Mouse (Mus musculus) stomach, embryonic 15.5 days (tissue): ENCODE measurements around the gene Rpl13. TPM values are rescaled to one million over a fixed set of nuclear protein-coding genes. Genes with fewer than 3 reads are reported as not detected.
A peak's percentile ranks its signal among the peaks of the same experiment; 100 is the strongest.

Source experiments
- ATAC-seq: fragments of 200-750 bp; cut with Nextera tagmentation; 2 replicates; pipeline ENCODE4 v1.8.0; 2017; ENCODE audit warnings: low read depth, moderate number of reproducible peaks, moderate TSS enrichment; ENCODE audit not compliant: insufficient read depth, low FRiP score
- H3K27ac ChIP-seq: fragments of 300-500 bp; sonication (generic); 2 replicates; pipeline ENCODE4 v1.5.1; 2015; ENCODE audit warnings: mild to moderate bottlenecking, inconsistent platforms
- H3K27me3 ChIP-seq: fragments of 300-500 bp; sonication (generic); replicated peaks from 2 replicates; pipeline ENCODE4 v1.6.1; 2015; ENCODE audit warnings: inconsistent platforms
- H3K36me3 ChIP-seq: fragments of 300-500 bp; sonication (generic); 2 replicates; pipeline ENCODE4 v1.6.1; 2015; ENCODE audit warnings: inconsistent platforms
- H3K4me1 ChIP-seq: fragments of 300-500 bp; sonication (generic); 2 replicates; pipeline ENCODE4 v1.6.1; 2015; ENCODE audit warnings: inconsistent platforms
- H3K4me2 ChIP-seq: fragments of 300-500 bp; sonication (generic); 2 replicates; pipeline ENCODE4 v1.6.1; 2015; ENCODE audit warnings: mild to moderate bottlenecking, inconsistent platforms
- H3K4me3 ChIP-seq: fragments of 300-500 bp; sonication (generic); replicated peaks from 2 replicates; pipeline ENCODE4 v1.5.1; 2015; ENCODE audit warnings: inconsistent platforms
- H3K9ac ChIP-seq: fragments of 300-500 bp; sonication (generic); 2 replicates; pipeline ENCODE4 v1.6.1; 2015; ENCODE audit warnings: inconsistent platforms
- H3K9me3 ChIP-seq: fragments of 300-500 bp; sonication (generic); 2 replicates; pipeline ENCODE4 v1.6.1; 2016; ENCODE audit warnings: inconsistent platforms
- WGBS: fragments of 180-500 bp; shearing (Covaris S2); methylation state at CpG from one replicate; pipeline ENCODE4 v1.1.7; 2015; 5-methylcytosine and 5-hydroxymethylcytosine counted together
- polyA plus RNA-seq: library from polyadenylated mRNA; unstranded; fragments of >200 nt; fragmentation: Nextera tagmentation; extraction: Ambion mirVana; gene quantifications from 2 replicates; pipeline ENCODE4 v1.2.1, GENCODE M21; 2015

Rpl13 gene
- polyA plus RNA-seq, 1 experiment from 2014 or later = 1,122 TPM

DNA sequence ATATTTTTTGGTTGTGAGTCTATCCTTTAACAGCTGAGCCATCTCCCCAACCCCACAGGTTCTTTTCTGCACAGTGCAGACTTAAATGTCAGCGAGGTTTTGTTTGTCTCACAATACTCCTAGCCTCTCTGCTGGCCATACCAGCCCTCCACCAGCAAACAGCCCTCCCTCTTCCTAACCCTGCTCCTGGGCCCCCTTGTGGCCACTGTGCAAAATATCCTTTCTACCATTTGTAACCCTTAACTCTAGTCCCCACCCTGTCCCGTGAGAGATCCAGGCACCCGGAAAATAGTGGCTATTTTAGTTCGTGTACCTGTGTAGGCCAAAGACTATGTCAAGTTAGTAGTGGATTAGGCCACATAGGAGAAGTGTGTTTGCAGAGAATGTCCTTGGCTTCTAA lies 8.5 kb downstream of the Rpl13 start:
- WGBS = 11% methylated on average over 4 of the region's 4 CpGs
- no peak overlapping the region for H3K4me3 ChIP-seq
- no peak overlapping the region for H3K4me2 ChIP-seq
- no peaks in the 10 kb centered on the region for H3K9me3 ChIP-seq
- H3K9ac ChIP-seq = no peak overlapping the region
- 0 out of 2 replicates have a peak, but pooled peaks cover 3% of the 10 kb centered on the region for H3K4me1 ChIP-seq
- no peak overlapping the region for H3K27ac ChIP-seq
- peak; percentile 61; the same call in 1 of the 2 replicates for ATAC-seq
- H3K27me3 ChIP-seq = peaks cover under 1% of the 10 kb centered on the region
- peaks cover 1% of the 10 kb centered on the region; the same call in 1 of the 2 replicates for H3K36me3 ChIP-seq

DNA sequence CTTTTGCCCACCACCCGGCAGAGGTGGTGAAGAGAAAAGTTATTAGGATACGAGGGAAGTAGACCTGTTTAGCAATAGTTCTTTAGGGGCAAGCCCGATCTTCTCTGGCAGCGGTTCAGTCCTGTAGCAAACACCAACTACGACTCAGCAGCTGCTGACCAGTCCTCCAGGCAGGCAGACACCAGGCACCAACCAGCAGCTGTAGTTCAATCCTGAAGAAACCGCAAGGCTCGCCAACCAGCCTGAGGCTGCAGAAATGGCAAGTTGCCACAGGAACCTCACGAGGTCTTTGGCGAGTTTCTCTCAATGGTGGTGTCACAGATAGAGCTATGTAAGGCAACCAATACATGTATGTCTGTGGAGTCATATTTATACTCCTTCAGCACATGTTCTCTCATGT lies 10.7 kb downstream of the Rpl13 start:
- Histone ChIP-seq H3K4me2 (no peak overlapping the region), H3K27me3 (peaks cover 23% of the 10 kb centered on the region), H3K4me3 (no peak overlapping the region), H3K36me3 (no peaks in the 10 kb centered on the region), H3K9me3 (no peaks in the 10 kb centered on the region), H3K9ac (no peak overlapping the region), H3K4me1 (peaks cover 14% of the 10 kb centered on the region), H3K27ac (no peak overlapping the region)
- no peak for ATAC-seq
- WGBS = 72% methylated on average over 9 of the region's 9 CpGs

DNA sequence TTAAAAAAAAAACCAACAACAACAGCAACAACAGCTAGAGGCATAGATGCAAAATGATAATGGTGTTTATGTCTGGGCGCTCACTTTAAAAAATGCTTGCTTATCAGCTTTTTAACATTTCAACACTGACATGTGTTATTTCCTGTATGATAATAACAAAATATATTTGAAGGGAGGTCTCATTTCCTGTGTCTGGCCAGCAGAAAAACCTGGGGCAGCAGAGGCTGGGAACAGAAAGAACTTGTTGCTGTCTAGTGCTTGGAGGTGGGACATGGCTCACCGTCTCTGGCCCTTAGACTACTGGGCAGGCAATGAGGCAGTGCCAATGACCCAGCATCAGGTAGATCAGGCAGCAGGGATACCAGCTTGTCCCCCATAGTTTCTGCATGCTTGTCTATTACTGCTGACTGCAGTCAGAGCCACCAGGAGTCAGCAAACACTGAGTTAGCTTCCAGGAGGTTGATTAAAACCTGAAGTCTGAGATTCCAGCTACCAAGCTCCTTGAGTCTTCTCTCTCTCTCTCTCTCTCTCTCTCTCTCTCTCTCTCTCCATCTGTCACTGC lies 11.8 kb downstream of the Rpl13 start:
- H3K4me1 ChIP-seq = peaks cover 18% of the 10 kb centered on the region
- 34% methylated on average over 2 of the region's 2 CpGs for WGBS
- H3K9ac ChIP-seq = no peak overlapping the region
- no peak overlapping the region for H3K4me3 ChIP-seq
- H3K27me3 ChIP-seq = peaks cover 34% of the 10 kb centered on the region
- no peak for ATAC-seq
- H3K9me3 ChIP-seq = no peaks in the 10 kb centered on the region
- H3K27ac ChIP-seq = no peak overlapping the region
- no peaks in the 10 kb centered on the region for H3K36me3 ChIP-seq
- no peak overlapping the region for H3K4me2 ChIP-seq

DNA sequence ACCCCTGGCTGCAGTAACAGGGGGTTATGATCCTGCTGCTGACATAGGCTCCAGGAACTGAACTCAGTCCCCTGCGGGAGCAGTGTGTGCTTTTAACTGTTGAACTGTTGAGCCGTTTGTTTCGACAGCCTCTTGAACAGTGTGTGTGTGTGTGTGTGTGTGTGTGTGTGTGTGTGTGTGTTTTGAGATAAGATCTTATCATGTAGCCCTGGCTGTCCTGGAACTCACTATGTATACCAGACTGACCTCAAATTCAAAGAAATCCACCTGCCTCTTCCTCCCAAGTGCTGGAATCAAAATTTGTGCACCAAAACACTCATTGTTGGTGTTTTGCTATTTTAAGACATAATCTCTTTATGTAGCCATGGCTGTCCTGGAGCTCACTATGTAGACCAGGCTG lies 12.5 kb downstream of the Rpl13 start:
- WGBS = 34% methylated on average over 3 of the region's 3 CpGs
- no peaks in the 10 kb centered on the region for H3K9me3 ChIP-seq
- H3K9ac ChIP-seq = no peak overlapping the region
- H3K4me3 ChIP-seq = no peak overlapping the region
- no peak overlapping the region for H3K4me2 ChIP-seq
- H3K4me1 ChIP-seq = peaks cover 18% of the 10 kb centered on the region
- no peak for ATAC-seq
- H3K36me3 ChIP-seq = no peaks in the 10 kb centered on the region
- H3K27me3 ChIP-seq = peaks cover 39% of the 10 kb centered on the region
- no peak overlapping the region for H3K27ac ChIP-seq

DNA sequence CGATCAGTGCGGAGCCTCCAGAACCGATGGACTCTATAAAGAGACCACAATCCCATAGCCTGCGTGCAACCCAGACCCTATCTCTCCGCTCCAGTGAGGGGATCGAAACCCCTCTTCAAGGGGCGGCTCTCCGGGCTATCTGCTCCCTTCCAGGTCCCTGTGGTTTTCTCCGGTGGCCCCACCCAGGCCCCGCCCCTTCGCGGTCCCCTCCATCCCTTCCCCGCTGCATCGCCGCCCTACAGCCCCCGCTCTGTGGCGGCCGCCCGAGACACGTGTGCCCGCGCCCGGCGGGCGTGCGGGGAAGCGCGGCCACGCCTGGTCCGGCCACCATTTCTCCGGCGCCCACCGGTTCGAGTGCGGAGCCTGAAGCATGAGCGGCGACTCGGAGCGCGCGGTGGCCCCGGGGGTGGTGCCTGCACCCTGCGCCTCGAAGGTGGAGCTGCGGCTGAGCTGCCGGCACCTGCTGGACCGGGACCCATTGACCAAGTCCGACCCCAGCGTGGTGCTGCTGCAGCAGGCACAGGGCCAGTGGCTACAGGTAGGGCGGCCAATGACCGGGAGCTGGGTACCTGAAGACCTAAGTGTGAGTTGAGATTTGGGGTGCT lies 15.1 kb downstream of the Rpl13 start, which contains the start of gene Cpne7:
Gene Cpne7 (plus strand): TSS at position 248 of the 605 bp plus-strand sequence.
- ATAC-seq = peak; percentile 54
- 1% methylated on average over 51 of the region's 51 CpGs for WGBS
- peaks cover 15% of the 10 kb centered on the region for H3K4me1 ChIP-seq
- no peak within 1 kb of the TSS for H3K27ac ChIP-seq
- peaks cover 41% of the 10 kb centered on the region for H3K27me3 ChIP-seq
- peak within 1 kb of the TSS; percentile 45 for H3K4me3 ChIP-seq
- peak within 1 kb of the TSS; percentile 94 for H3K4me2 ChIP-seq
- H3K36me3 ChIP-seq = no peaks in the 10 kb centered on the region
- no peaks in the 10 kb centered on the region for H3K9me3 ChIP-seq
- H3K9ac ChIP-seq = peak within 1 kb of the TSS; percentile 19; the same call in 1 of the 2 replicates

DNA sequence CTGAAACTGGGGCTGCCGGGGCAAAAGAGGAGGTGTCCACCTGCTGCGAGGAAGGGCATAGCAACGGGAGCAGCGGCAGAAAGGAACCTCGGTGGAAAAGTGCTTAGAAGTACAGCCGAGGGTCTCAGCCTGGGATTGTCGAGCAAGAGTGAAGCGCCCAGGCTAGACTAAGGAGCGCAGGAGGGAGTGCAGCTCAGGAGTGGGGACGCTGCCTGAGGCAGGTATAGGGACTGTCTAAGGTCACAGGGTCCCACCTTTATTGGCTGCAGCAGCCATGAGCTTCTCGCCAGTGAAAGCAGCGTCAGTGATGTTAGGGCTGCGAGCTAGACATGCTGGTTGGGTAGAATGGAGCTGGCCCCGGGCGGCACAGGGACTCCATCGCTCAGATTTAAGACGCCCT lies 15.6 kb downstream of the Rpl13 start:
- Histone ChIP-seq H3K4me2 (peak overlapping the region; percentile 94), H3K4me1 (peaks cover 15% of the 10 kb centered on the region), H3K27me3 (peaks cover 41% of the 10 kb centered on the region), H3K9me3 (no peaks in the 10 kb centered on the region), H3K4me3 (peak overlapping the region; percentile 45), H3K27ac (no peak overlapping the region), H3K9ac (no peak overlapping the region), H3K36me3 (no peaks in the 10 kb centered on the region)
- no peak for ATAC-seq
- 4% methylated on average over 17 of the region's 17 CpGs for WGBS

DNA sequence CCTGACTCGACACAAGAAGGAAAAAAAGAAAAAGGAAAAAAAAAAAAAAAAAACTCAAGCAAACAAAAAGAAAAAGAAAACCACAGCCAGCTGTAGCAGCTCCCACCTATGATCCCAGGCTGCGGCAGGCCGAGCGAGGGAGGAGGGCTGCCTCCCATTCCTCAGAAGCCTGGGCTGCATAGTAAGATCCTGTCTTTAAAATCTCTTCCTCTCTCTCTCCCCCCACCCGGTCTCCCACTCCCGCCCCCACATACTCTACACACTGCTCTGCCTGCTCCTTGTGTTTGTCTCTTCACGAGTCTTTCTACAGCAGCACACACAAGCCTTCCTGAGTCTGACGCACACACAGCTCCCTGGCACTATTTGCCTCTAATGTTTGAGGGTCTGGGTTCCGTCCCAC lies 19.9 kb downstream of the Rpl13 start:
- ATAC-seq = no peak
- H3K9me3 ChIP-seq = no peaks in the 10 kb centered on the region

DNA sequence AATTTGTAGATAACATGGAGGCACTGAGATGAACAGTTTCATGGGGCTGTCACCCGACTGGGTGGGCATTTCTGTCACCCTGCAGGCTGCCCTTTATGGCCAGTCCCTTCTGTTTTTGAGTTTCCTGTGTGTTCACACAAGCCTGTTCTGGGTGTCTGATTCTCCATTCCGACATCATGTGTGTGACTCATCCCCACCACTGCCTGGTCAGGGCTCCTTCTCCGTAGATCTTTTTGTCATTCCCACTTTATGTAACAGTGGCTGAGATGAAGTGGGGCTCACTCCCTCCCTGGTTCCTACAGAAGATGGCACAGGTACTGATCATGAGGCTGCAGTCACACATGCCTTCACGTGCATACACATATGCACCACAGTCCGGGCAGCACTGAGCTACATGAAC lies 20.5 kb downstream of the Rpl13 start:
- Histone ChIP-seq H3K4me2 (no peak overlapping the region), H3K27me3 (peaks cover 20% of the 10 kb centered on the region), H3K9ac (no peak overlapping the region), H3K36me3 (no peaks in the 10 kb centered on the region), H3K27ac (no peak overlapping the region), H3K4me1 (peaks cover 12% of the 10 kb centered on the region), H3K4me3 (no peak overlapping the region), H3K9me3 (no peaks in the 10 kb centered on the region)
- no peak for ATAC-seq
- WGBS = 73% methylated on average over 5 of the region's 5 CpGs

More for the DNA sequence above, 19.9 kb downstream of the Rpl13 start:
- 33% methylated on average over 9 of the region's 9 CpGs for WGBS
- Histone ChIP-seq H3K9ac (no peak overlapping the region), H3K4me3 (no peak overlapping the region), H3K4me1 (peaks cover 19% of the 10 kb centered on the region), H3K27me3 (peaks cover 26% of the 10 kb centered on the region), H3K36me3 (no peaks in the 10 kb centered on the region), H3K4me2 (no peak overlapping the region), H3K27ac (no peak overlapping the region)

DNA sequence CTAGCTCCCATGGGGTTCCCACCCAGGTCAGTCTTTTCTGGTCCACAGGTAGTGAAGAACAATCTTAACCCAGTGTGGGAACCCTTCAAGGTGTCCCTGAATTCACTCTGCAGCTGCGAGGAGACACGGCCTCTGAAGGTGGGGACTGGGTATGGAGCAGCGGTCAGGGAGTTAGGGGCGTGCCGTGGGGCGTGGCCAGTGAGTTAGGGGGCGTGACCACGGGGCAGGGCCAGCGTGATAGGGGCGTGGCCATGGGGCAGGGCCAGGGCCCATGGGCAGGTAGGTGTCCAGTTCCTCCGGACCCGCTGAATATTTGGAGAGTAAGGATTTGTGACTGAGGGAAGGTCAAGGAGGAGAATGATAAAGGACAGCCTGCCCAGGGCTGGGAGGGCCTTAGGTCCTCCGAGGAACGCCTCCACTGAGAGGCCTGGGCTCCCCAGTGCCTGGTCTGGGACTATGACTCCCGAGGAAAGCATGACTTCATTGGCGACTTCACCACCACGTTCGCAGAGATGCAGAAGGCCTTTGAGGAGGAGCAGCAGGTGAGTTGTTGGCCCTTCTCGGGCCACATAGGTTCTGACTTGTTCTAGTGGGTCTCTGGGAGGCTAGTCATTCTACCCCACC lies 24.2 kb downstream of the Rpl13 start:
- ATAC-seq = peak; percentile 71
- Histone ChIP-seq H3K4me2 (peak overlapping the region; percentile 17; the same call in 1 of the 2 replicates), H3K4me3 (no peak overlapping the region), H3K27me3 (no peaks in the 10 kb centered on the region; the same call in 1 of the 2 replicates), H3K4me1 (0 out of 2 replicates have a peak, but pooled peaks cover 6% of the 10 kb centered on the region), H3K9ac (no peak overlapping the region), H3K9me3 (no peaks in the 10 kb centered on the region), H3K27ac (no peak overlapping the region), H3K36me3 (no peaks in the 10 kb centered on the region)
- WGBS = 9% methylated on average over 19 of the region's 19 CpGs

DNA sequence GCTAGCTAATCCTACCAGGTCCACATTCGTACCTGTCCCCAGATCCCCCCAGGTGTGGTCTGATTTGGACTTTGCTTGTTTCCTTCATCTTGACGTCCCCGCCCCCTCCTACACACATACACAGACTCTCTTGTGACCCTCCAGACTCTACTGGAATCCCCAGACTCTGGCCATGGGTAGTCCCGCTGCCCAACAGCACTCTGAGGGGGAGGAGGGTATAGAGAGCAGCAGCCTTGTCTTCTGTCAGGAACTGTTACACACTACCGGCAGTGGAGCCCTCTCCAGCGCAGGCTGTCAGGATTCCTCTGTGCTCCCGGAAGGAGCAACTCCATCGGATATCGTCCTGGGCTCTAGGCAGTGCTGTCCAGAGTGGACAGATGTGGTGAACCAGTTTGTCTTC lies 28.9 kb downstream of the Rpl13 start:
- Histone ChIP-seq H3K4me1 (0 out of 2 replicates have a peak, but pooled peaks cover 7% of the 10 kb centered on the region), H3K9me3 (no peaks in the 10 kb centered on the region), H3K4me3 (no peak overlapping the region), H3K9ac (no peak overlapping the region), H3K36me3 (no peaks in the 10 kb centered on the region), H3K4me2 (no peak overlapping the region), H3K27me3 (no peaks in the 10 kb centered on the region), H3K27ac (no peak overlapping the region)
- ATAC-seq = no peak
- WGBS = 56% methylated on average over 9 of the region's 9 CpGs

DNA sequence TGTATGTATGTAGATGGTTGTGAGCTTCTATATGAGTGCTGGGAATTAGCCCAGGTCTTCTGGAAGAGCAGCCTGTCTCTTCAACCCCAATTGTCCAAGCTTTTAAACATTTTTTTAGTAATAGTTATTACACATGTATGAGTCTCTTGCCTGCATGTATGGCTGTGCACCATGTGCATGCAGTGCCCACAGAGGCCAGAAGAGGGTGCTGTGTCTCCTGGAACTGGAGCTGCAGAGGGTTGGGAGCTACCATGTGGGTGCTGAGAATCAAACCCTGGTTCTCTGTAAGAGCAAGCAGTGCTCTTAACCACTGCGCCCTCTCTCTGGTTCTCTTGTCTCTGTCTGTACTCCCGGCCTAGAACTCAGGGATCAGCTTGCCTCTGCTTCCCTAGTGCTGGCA lies 30.8 kb downstream of the Rpl13 start:
- no peak for ATAC-seq

DNA sequence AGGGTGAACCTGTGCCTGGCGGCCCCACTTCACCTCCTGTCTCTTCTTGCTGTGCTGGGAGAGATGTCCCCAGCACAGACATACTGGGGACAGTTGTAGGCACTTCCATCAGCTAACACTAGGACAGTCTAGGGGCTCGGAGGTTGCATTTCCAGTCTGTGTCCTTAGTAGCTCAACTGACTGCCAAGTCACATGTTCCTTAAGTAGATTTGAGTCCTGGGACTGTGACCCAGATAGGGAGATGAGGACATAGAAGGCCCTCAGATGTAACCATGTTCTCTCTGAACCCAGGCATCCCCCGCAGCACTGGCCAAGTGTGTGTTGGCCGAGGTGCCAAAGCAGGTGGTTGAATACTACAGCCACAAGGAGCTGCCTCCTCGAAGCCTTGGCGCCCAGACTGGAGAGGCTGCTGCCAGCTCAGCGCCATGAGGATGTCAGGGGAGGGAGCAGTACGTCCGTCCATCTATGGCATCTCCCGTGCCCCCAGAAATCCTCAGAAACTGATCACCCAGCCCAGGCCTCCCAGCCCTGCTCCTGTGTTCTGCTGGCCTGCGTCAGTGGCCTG lies 32.1 kb downstream of the Rpl13 start:
- WGBS = 80% methylated on average over 11 of the region's 11 CpGs
- Histone ChIP-seq H3K9me3 (no peaks in the 10 kb centered on the region), H3K27ac (no peak overlapping the region), H3K4me3 (no peak overlapping the region), H3K4me2 (no peak overlapping the region), H3K27me3 (no peaks in the 10 kb centered on the region), H3K9ac (no peak overlapping the region), H3K4me1 (peaks cover 24% of the 10 kb centered on the region), H3K36me3 (no peaks in the 10 kb centered on the region)
- no peak for ATAC-seq

More for the DNA sequence above, 30.8 kb downstream of the Rpl13 start:
- no peaks in the 10 kb centered on the region for H3K36me3 ChIP-seq
- no peaks in the 10 kb centered on the region for H3K27me3 ChIP-seq
- no peaks in the 10 kb centered on the region for H3K9me3 ChIP-seq
- WGBS = 98% methylated on average over 2 of the region's 2 CpGs
- H3K4me2 ChIP-seq = no peak overlapping the region
- no peak overlapping the region for H3K27ac ChIP-seq
- H3K4me3 ChIP-seq = no peak overlapping the region
- H3K4me1 ChIP-seq = peaks cover 19% of the 10 kb centered on the region
- H3K9ac ChIP-seq = no peak overlapping the region
